Mouse (Mus musculus): ENCODE data around the gene Fli1. TPM values are rescaled to one million over a fixed set of nuclear protein-coding genes. Genes with fewer than 3 reads are reported as not detected.

The Fli1 gene
- polyA plus RNA-seq, 1 experiment from 2014 or later = 24.4 TPM

DNA sequence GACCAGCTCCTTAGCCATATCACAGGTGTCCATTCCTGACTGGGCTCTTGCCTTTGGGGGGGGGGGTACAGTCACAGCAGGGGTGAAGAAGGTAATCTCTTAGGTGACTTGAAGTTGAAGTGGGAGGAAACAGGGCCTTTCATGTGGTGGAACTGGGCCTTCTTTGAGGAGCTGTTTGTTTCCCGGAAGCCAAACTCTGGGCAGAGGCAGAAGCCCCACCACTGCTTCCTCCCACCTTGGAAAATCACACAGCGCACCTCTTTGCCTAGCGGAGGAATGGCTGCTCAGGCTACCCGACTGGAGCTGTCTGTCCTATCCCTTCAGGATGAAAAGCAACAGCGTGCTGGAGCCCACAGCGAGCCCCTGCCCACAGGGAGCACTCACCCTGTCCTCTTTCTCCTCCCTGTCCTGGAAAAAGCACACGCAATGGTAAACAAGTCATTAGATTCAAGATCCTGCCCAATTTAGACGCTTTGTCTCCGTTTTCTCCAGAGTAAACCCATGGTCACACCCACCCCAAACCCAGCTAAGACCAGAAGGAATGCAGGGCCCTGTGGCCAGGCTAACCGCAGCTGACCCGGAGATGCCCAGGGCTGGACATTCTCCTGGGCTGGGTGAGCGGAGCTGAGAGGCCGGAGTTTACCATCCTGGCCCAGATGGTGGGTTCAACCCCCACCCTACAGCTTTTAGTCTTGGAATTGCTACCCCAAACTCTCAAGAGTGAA is 24.1 kb downstream of the Fli1 start:
- Histone ChIP-seq H3K27me3 (no peaks in the 10 kb centered on the region), H3K4me1 (peaks cover 10% of the 10 kb centered on the region; the same call in 1 of the 2 replicates), H3K9me3 (replicated peaks) (no peaks in the 10 kb centered on the region), H3K9ac (no peak overlapping the region), H3K4me3 (no peak overlapping the region), H3K36me3 (no peaks in the 10 kb centered on the region), H3K27ac (no peak overlapping the region), H3K4me2 (replicated peaks) (no peak overlapping the region)
- WGBS = 65% methylated on average over 13 of the region's 13 CpGs
- no peak for ATAC-seq (ENCODE audit: low FRiP score)

GRCm38 (mm10) chr9:32516691-32517090 is 26.0 kb downstream of the Fli1 start:
- Histone ChIP-seq H3K4me3 (no peak overlapping the region), H3K27ac (no peak overlapping the region), H3K4me2 (replicated peaks) (no peak overlapping the region)

GRCm38 (mm10) chr9:32515894-32516686 is 26.6 kb downstream of the Fli1 start:
- Histone ChIP-seq H3K4me2 (replicated peaks) (no peak overlapping the region), H3K4me3 (no peak overlapping the region), H3K36me3 (no peaks in the 10 kb centered on the region), H3K9me3 (replicated peaks) (no peaks in the 10 kb centered on the region), H3K27me3 (no peaks in the 10 kb centered on the region), H3K27ac (no peak overlapping the region), H3K4me1 (peaks cover 12% of the 10 kb centered on the region; the same call in 1 of the 2 replicates), H3K9ac (no peak overlapping the region)
- WGBS = 84% methylated on average over 10 of the region's 10 CpGs
- no peak for ATAC-seq (ENCODE audit: low FRiP score)

More at GRCm38 (mm10) chr9:32516691-32517090, 26.0 kb downstream of the Fli1 start:
- 75% methylated on average over 9 of the region's 9 CpGs for WGBS
- Histone ChIP-seq H3K36me3 (no peaks in the 10 kb centered on the region), H3K9me3 (replicated peaks) (no peaks in the 10 kb centered on the region), H3K9ac (no peak overlapping the region), H3K27me3 (no peaks in the 10 kb centered on the region), H3K4me1 (peaks cover 12% of the 10 kb centered on the region; the same call in 1 of the 2 replicates)
- no peak for ATAC-seq (ENCODE audit: low FRiP score)

GRCm38 (mm10) chr9:32514406-32515058 is 28.1 kb downstream of the Fli1 start:
- Histone ChIP-seq H3K4me3 (no peak overlapping the region), H3K27me3 (no peaks in the 10 kb centered on the region), H3K36me3 (no peaks in the 10 kb centered on the region), H3K9me3 (replicated peaks) (no peaks in the 10 kb centered on the region), H3K9ac (no peak overlapping the region), H3K4me1 (peaks cover 12% of the 10 kb centered on the region; the same call in 1 of the 2 replicates), H3K4me2 (replicated peaks) (no peak overlapping the region), H3K27ac (peak overlapping the region; percentile 66)
- ATAC-seq (ENCODE audit: low FRiP score) = no peak
- WGBS = 59% methylated on average over 6 of the region's 6 CpGs

GRCm38 (mm10) chr9:32513471-32513870 is 29.2 kb downstream of the Fli1 start:
- no peak for ATAC-seq (ENCODE audit: low FRiP score)

DNA sequence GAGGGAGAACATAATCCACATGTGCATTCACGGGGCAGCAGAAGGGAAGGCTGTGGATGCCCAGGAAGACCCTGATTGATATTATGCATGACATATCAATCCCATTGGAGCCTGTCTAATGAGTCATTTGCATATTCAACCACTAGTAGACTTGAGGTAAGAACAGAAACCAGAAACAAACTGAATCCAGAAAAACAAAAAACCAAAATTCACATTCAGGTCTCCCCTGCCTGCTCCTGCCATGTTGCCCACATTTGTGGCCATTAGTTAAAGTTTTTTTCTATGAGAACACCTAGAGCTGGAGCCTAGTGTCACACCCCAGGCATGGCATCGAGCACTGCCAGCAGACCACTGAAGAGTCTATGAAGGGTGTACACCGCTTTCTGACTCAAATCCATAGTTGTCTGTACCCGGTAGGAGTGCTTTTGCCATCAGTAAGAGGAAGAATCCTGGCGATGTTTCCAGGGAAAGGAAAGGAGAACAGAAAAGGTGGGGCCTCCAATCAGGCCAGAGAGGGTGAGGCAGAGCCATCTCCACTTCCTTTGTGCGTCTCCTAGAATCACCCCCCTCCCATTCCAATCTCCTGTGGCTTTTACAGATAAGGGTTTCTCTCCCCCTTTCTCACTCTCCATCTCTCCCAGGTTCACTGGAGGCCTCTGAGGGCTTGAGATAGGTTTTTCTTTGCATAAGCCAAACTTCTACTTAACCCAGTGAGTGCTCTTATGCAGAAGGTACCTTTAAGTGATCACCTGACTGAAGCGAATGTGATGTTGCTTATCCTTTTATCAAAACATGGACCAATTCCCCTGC is 32.0 kb downstream of the Fli1 start:
- Histone ChIP-seq H3K9me3 (replicated peaks) (no peaks in the 10 kb centered on the region), H3K27ac (no peak overlapping the region), H3K27me3 (no peaks in the 10 kb centered on the region), H3K4me1 (peaks cover 14% of the 10 kb centered on the region; the same call in 1 of the 2 replicates), H3K4me3 (no peak overlapping the region), H3K36me3 (no peaks in the 10 kb centered on the region), H3K9ac (no peak overlapping the region), H3K4me2 (replicated peaks) (no peak overlapping the region)
- 80% methylated on average over 7 of the region's 7 CpGs for WGBS
- no peak for ATAC-seq (ENCODE audit: low FRiP score)

More at GRCm38 (mm10) chr9:32513471-32513870, 29.2 kb downstream of the Fli1 start:
- Histone ChIP-seq H3K36me3 (no peaks in the 10 kb centered on the region), H3K9me3 (replicated peaks) (no peaks in the 10 kb centered on the region), H3K4me3 (no peak overlapping the region), H3K27ac (no peak overlapping the region), H3K4me1 (peaks cover 8% of the 10 kb centered on the region; the same call in 1 of the 2 replicates), H3K27me3 (no peaks in the 10 kb centered on the region), H3K9ac (no peak overlapping the region), H3K4me2 (replicated peaks) (no peak overlapping the region)
- 62% methylated on average over 2 of the region's 2 CpGs for WGBS

- H3K27me3 ChIP-seq = no peaks in the 10 kb centered on the region
- H3K27ac ChIP-seq = no peak overlapping the region
- peaks cover 14% of the 10 kb centered on the region; the same call in 1 of the 2 replicates for H3K4me1 ChIP-seq
- no peak overlapping the region for H3K4me2 ChIP-seq (replicated peaks)
- H3K4me3 ChIP-seq = no peak overlapping the region
- no peaks in the 10 kb centered on the region for H3K9me3 ChIP-seq (replicated peaks)
- 66% methylated on average over 7 of the region's 7 CpGs for whole genome bisulfite sequencing
- H3K36me3 ChIP-seq = no peaks in the 10 kb centered on the region
- no peak for ATAC-seq (ENCODE audit: low FRiP score)
- no peak overlapping the region for H3K9ac ChIP-seq
These were observed 32.9 kb downstream of the Fli1 start for GRCm38 (mm10) chr9:32509706-32510156.

- no peak overlapping the region for H3K4me2 ChIP-seq (replicated peaks)
- peaks cover 8% of the 10 kb centered on the region; the same call in 1 of the 2 replicates for H3K4me1 ChIP-seq
- H3K9me3 ChIP-seq (replicated peaks) = no peaks in the 10 kb centered on the region
- no peak for ATAC-seq (ENCODE audit: low FRiP score)
- no peak overlapping the region for H3K27ac ChIP-seq
- no peaks in the 10 kb centered on the region for H3K36me3 ChIP-seq
- no peak overlapping the region for H3K9ac ChIP-seq
- H3K27me3 ChIP-seq = no peaks in the 10 kb centered on the region
- H3K4me3 ChIP-seq = no peak overlapping the region
- WGBS = 91% methylated on average over 2 of the region's 2 CpGs
These were observed 34.0 kb downstream of the Fli1 start for GRCm38 (mm10) chr9:32508648-32509047.

- H3K4me1 ChIP-seq = 0 out of 2 replicates have a peak, but pooled peaks cover 6% of the 10 kb centered on the region
- ATAC-seq (ENCODE audit: low FRiP score) = no peak
- H3K36me3 ChIP-seq = no peaks in the 10 kb centered on the region
- H3K27me3 ChIP-seq = no peaks in the 10 kb centered on the region
- H3K4me3 ChIP-seq = no peak overlapping the region
- H3K4me2 ChIP-seq (replicated peaks) = no peak overlapping the region
- no peak overlapping the region for H3K9ac ChIP-seq
- no peak overlapping the region for H3K27ac ChIP-seq
- H3K9me3 ChIP-seq (replicated peaks) = no peaks in the 10 kb centered on the region
- 73% methylated on average over 8 of the region's 8 CpGs for WGBS
These were observed 34.5 kb downstream of the Fli1 start for GRCm38 (mm10) chr9:32508118-32508517.

GRCm38 (mm10) chr9:32506866-32507861 is 35.5 kb downstream of the Fli1 start:
- no peaks in the 10 kb centered on the region for H3K27me3 ChIP-seq
- no peaks in the 10 kb centered on the region for H3K9me3 ChIP-seq (replicated peaks)
- 0 out of 2 replicates have a peak, but pooled peaks cover 6% of the 10 kb centered on the region for H3K4me1 ChIP-seq
- H3K36me3 ChIP-seq = no peaks in the 10 kb centered on the region
- H3K27ac ChIP-seq = no peak overlapping the region
- H3K4me2 ChIP-seq (replicated peaks) = no peak overlapping the region
- no peak for ATAC-seq (ENCODE audit: low FRiP score)
- 72% methylated on average over 15 of the region's 15 CpGs for WGBS
- no peak overlapping the region for H3K9ac ChIP-seq
- no peak overlapping the region for H3K4me3 ChIP-seq

Measured in hindbrain, embryonic 12.5 days (tissue).